Mouse (Mus musculus) intestine, postnatal 0 days (tissue): ENCODE data around the gene Mlec. TPM values are rescaled to one million over a fixed set of nuclear protein-coding genes. Genes with fewer than 3 reads are reported as not detected.

Source experiments
- ATAC-seq: fragments of 200-750 bp; cut with Nextera tagmentation; 2 replicates; pipeline ENCODE4 v1.8.0; 2017; ENCODE audit warnings: mild to moderate bottlenecking, moderate TSS enrichment, moderate library complexity
- H3K27ac ChIP-seq: fragments of 300-500 bp; sonication (generic); 2 replicates; pipeline ENCODE4 v1.5.1; 2014; ENCODE audit warnings: mild to moderate bottlenecking, low read depth, low read length, moderate library complexity
- H3K27me3 ChIP-seq: fragments of 300-500 bp; sonication (generic); replicated peaks from 2 replicates; pipeline ENCODE4 v1.6.1; 2014; ENCODE audit warnings: low read length, mixed read lengths; ENCODE audit not compliant: control insufficient read depth, insufficient read depth
- H3K36me3 ChIP-seq: fragments of 300-500 bp; sonication (generic); 2 replicates; pipeline ENCODE4 v1.6.1; 2014; ENCODE audit warnings: mild to moderate bottlenecking, moderate library complexity; ENCODE audit not compliant: control insufficient read depth, insufficient read depth
- H3K4me1 ChIP-seq: fragments of 300-500 bp; sonication (generic); replicated peaks from 2 replicates; pipeline ENCODE4 v1.6.1; 2014; ENCODE audit warnings: antibody characterized with exemption, low read length, mixed read lengths; ENCODE audit not compliant: control insufficient read depth, insufficient read depth
- H3K4me2 ChIP-seq: fragments of 300-500 bp; sonication (generic); replicated peaks from 2 replicates; pipeline ENCODE4 v1.6.1; 2014; ENCODE audit warnings: low read depth, mild to moderate bottlenecking, moderate library complexity
- H3K4me3 ChIP-seq: fragments of 300-500 bp; sonication (generic); 2 replicates; pipeline ENCODE4 v1.5.1; 2014; ENCODE audit warnings: low read depth, low read length
- H3K9ac ChIP-seq: fragments of 300-500 bp; sonication (generic); 2 replicates; pipeline ENCODE4 v1.6.1; 2014; ENCODE audit warnings: mild to moderate bottlenecking, low read depth, low read length
- H3K9me3 ChIP-seq: fragments of 300-500 bp; sonication (generic); 2 replicates; pipeline ENCODE4 v1.6.1; 2016; ENCODE audit warnings: mixed run types; ENCODE audit not compliant: control insufficient read depth
- CTCF ChIP-seq: sonication (generic); IDR thresholded peaks from 2 replicates; pipeline ENCODE4 v1.5.1; 2016; ENCODE audit warnings: low read depth, mild to moderate bottlenecking, control low read depth, antibody characterized with exemption, moderate library complexity
- WGBS: fragments of 180-500 bp; shearing (Covaris S2); extraction: QIAGEN DNeasy Blood & Tissue Kit; methylation state at CpG from one replicate; pipeline ENCODE4 v1.1.7; 2014; 5-methylcytosine and 5-hydroxymethylcytosine counted together
- polyA plus RNA-seq: library from polyadenylated mRNA; unstranded; fragments of >200 nt; fragmentation: Nextera tagmentation; extraction: Ambion mirVana; gene quantifications from 2 replicates; pipeline ENCODE4 v1.2.1, GENCODE M21; 2015

Gene Mlec
- polyA plus RNA-seq, 1 experiment from 2014 or later: 56.7 TPM

- no peak for ATAC-seq
- H3K27me3 ChIP-seq: no peaks in the 10 kb centered on the region
- H3K4me1 ChIP-seq: no peaks in the 10 kb centered on the region
- no peaks in the 10 kb centered on the region for H3K9me3 ChIP-seq
- H3K36me3 ChIP-seq: no peaks in the 10 kb centered on the region
- no peak overlapping the region for H3K4me3 ChIP-seq
- no peak overlapping the region for H3K9ac ChIP-seq
- WGBS: 94% methylated on average over 11 of the region's 11 CpGs
- no peak overlapping the region for H3K27ac ChIP-seq
- no peak for TF ChIP-seq CTCF
- no peak overlapping the region for H3K4me2 ChIP-seq
Observed at GRCm38 (mm10) chr5:115179596-115179995, 21.6 kb upstream of the Mlec start.

- H3K36me3 ChIP-seq: no peaks in the 10 kb centered on the region
- 79% methylated on average over 6 of the region's 6 CpGs for WGBS
- no peaks in the 10 kb centered on the region for H3K4me1 ChIP-seq
- H3K27me3 ChIP-seq: no peaks in the 10 kb centered on the region
- no peak overlapping the region for H3K4me3 ChIP-seq
- no peak overlapping the region for H3K27ac ChIP-seq
- ATAC-seq: no peak
- no peak for TF ChIP-seq CTCF
- no peak overlapping the region for H3K9ac ChIP-seq
- no peaks in the 10 kb centered on the region for H3K9me3 ChIP-seq
- no peak overlapping the region for H3K4me2 ChIP-seq
Observed at GRCm38 (mm10) chr5:115177866-115178265, 19.9 kb upstream of the Mlec start.

GRCm38 (mm10) chr5:115174554-115174953 is 16.6 kb upstream of the Mlec start:
- no peaks in the 10 kb centered on the region for H3K9me3 ChIP-seq
- H3K27ac ChIP-seq: no peak overlapping the region
- no peaks in the 10 kb centered on the region for H3K36me3 ChIP-seq
- H3K9ac ChIP-seq: no peak overlapping the region
- no peak overlapping the region for H3K4me3 ChIP-seq
- peak; percentile 58 for TF ChIP-seq CTCF
- no peak overlapping the region for H3K4me2 ChIP-seq
- H3K27me3 ChIP-seq: no peaks in the 10 kb centered on the region
- 89% methylated on average over 1 of the region's 1 CpGs for WGBS
- no peak for ATAC-seq
- no peaks in the 10 kb centered on the region for H3K4me1 ChIP-seq

GRCm38 (mm10) chr5:115170150-115170549 is 12.2 kb upstream of the Mlec start:
- no peak for ATAC-seq
- WGBS: 74% methylated on average over 8 of the region's 8 CpGs
- Histone ChIP-seq H3K27me3 (no peaks in the 10 kb centered on the region), H3K36me3 (no peaks in the 10 kb centered on the region), H3K9me3 (no peaks in the 10 kb centered on the region), H3K9ac (no peak overlapping the region), H3K4me3 (no peak overlapping the region), H3K27ac (no peak overlapping the region), H3K4me2 (no peak overlapping the region), H3K4me1 (no peaks in the 10 kb centered on the region)
- no peak for TF ChIP-seq CTCF

GRCm38 (mm10) chr5:115168641-115169415 is 10.8 kb upstream of the Mlec start:
- no peak for TF ChIP-seq CTCF
- Histone ChIP-seq H3K4me2 (0 out of 2 replicates have a peak overlapping the region, but pooled peaks have one; percentile 6), H3K9me3 (no peaks in the 10 kb centered on the region), H3K4me3 (no peak overlapping the region), H3K4me1 (no peaks in the 10 kb centered on the region), H3K9ac (no peak overlapping the region), H3K27ac (no peak overlapping the region), H3K27me3 (no peaks in the 10 kb centered on the region), H3K36me3 (no peaks in the 10 kb centered on the region)
- ATAC-seq: no peak
- WGBS: 45% methylated on average over 25 of the region's 27 CpGs

GRCm38 (mm10) chr5:115167396-115167795 is 9.4 kb upstream of the Mlec start:
- H3K4me2 ChIP-seq: no peak overlapping the region

More at GRCm38 (mm10) chr5:115167396-115167795, 9.4 kb upstream of the Mlec start:
- Histone ChIP-seq H3K27ac (no peak overlapping the region), H3K36me3 (no peaks in the 10 kb centered on the region), H3K4me1 (no peaks in the 10 kb centered on the region), H3K9ac (no peak overlapping the region), H3K4me3 (no peak overlapping the region), H3K9me3 (no peaks in the 10 kb centered on the region), H3K27me3 (no peaks in the 10 kb centered on the region)
- TF ChIP-seq CTCF: no peak
- 66% methylated on average over 6 of the region's 6 CpGs for WGBS
- no peak for ATAC-seq
